Mouse (Mus musculus) frontal cortex, postnatal 10 days (tissue): Measurements from ENCODE around the gene Dhrs3.

Experiments used
- DNase-seq, 2 experiments: peaks; one replicate each; pipeline ENCODE4 v3.0.0; 2022; ENCODE audit warnings: low spot score in 2 of 2, mixed read lengths in 1 of 2

Gene Dhrs3

DNA sequence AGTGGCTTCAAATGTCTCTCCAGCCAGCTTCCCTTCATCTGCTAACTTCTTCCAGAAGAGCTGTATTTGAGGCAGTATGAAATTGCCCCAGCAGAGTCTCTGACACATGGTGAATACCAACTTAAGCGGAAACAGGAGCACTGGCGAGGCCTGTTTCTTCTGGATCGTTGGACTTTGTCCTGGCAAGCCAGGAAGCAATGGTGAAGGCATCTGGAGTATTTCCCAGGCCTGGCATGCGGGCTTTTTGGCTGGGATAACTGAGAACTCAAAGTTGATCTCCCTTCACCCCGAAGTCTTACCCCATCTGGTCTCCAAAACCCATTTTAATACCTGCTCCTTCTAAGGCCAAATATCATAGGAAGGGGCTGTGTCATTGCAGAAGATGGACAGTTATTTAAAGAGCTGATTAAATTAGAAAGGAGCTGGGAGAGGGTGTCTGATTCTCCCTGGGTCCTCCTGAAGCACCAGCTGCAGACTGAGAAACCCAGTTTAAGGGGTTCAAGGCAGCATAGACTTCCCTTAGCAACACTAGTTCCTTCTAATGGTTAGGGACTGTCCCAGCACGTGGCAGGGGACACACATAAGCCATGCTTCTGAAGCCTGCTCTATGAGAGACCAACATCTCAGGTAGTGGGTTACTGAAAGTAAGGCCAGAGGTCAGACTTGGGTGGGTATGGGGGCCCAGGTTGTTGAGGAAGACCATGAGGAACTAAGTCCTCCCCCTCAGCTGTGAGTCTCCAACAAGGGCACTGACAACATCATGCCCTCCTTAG is 80.5 kb downstream of the Dhrs3 start:
- DNase-seq = no peak

DNA sequence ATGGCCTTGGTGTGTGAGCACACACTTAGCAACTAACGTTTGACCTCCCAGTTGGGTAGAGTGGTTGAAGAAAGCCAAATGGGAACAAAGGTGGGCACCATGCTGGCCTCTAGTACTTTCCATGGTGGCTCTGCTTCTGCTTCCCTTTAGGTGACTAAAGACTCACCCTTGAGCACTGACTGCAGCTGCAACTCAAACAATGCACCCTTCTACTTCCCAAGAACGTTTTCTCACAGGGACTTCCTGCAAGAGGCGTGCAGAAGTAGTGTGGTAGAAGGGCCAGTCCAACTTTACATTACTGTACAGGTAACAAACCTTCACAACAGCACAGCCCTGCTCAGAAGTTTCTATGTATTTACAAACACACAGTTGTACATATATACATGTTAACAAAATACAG is 81.8 kb downstream of the Dhrs3 start:
- no peak for DNase-seq

DNA sequence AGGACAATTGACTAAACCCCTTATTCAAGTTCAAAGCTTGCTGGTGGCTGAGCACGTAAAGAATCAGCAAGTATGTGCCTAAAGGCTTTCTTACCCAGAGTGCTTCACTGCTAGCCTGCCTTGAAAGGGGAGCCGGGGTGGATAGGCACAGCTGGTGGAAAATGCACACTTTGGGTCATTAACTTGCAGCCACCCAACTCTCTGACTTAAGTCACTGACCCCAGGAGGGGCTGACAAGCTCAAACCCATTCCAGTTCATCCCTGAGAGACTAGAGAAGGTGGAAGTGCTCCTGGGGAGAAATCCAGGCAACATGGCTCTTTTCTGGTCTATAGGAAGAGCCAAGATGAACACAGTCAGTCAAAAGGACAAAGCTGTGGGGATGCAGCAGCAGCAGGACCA is 82.9 kb downstream of the Dhrs3 start:
- no peak for DNase-seq

DNA sequence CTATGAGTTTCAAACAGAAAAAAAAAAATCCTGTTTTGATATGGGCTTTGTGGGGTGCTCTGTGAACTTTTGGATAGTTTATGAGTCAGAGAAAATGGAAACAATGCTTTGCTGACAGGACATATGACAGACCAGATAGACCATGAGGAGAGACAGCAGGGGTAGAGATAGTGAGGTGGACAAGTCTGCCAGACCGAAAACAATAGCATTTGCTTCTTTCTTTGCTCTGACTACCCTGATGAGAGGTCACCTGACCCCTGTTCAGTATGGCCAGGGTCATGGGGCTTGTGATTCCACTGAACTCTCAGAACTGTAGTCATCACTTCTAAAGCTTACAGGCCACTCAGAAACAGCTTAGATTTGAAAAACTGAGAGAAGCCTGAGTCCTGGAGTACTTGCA is 84.4 kb downstream of the Dhrs3 start:
- no peak for DNase-seq
